Mouse (Mus musculus): ENCODE results near the gene Tjp1. TPM values are rescaled to one million over a fixed set of nuclear protein-coding genes. Genes with fewer than 3 reads are reported as not detected.

The Tjp1 gene
- polyA plus RNA-seq, 1 experiment from 2014 or later = 3.1 TPM

DNA sequence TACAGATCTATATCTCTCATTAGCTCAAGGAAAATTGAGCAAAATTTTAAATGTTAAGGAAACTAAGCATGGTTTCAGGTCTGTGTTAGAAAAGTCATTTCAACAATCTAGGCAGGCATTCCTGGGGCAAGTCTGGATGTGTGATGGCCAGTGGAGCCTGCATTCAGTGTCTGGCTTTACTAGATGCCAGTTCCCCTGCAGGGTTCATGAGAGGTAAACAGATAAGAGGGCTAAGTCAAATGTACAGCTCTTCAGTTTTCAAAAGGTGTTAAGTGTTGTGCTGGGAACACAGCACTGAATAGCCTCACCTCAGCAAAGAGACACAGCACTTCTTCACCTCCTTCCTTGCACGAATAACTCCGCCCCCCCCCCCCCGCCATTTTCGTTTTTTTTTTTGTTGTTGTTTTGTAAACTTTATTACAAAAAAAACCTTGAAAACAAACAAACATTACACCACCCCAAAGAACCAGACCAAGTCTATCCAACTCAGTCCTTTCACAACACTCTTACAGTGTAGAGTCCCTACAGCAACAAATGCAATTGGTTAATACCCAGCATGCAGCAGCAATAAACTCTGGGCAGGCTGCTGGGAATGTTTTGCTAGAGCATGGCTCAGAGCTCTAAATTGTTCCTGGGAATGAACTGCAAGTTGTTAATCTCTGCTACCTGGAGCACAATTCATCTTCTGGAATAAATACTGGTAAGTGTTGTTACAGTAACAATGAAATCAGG is 177.1 kb downstream of the Tjp1 start:
- H3K27ac ChIP-seq = no peak overlapping the region
- no peak overlapping the region for H3K4me2 ChIP-seq
- H3K4me1 ChIP-seq (replicated peaks) = peaks cover 3% of the 10 kb centered on the region
- H3K4me3 ChIP-seq (replicated peaks) = no peak overlapping the region
- ATAC-seq (ENCODE audit: low read depth) (no peak), DNase-seq (no peak)
- 72% methylated on average over 3 of the region's 4 CpGs for WGBS (ENCODE audit: insufficient replicate concordance)
- no peaks in the 10 kb centered on the region for H3K9me3 ChIP-seq (replicated peaks)
- H3K9ac ChIP-seq = no peak overlapping the region
- H3K36me3 ChIP-seq = no peaks in the 10 kb centered on the region
- no peaks in the 10 kb centered on the region for H3K27me3 ChIP-seq

DNA sequence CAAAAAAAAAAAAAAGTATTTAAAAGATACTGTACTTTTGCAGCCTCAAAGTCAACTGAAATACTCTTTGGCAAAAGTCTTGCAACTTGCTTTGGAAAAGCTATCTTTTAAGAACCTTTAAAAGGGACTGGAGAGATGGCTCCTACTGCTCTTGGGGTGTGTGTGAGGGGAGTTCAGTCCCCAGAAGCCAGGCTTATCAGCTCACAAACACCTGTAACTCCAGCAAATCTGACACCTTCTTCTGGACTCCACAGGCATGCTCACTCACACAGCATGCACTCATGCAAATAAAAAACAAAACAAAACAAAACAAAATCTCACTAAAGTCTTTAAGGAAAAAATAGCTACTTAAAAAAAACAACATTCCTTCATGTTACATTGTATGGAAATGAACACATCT is 179.0 kb downstream of the Tjp1 start:
- no peak overlapping the region for H3K4me3 ChIP-seq (replicated peaks)
- H3K9me3 ChIP-seq (replicated peaks) = no peaks in the 10 kb centered on the region
- H3K4me2 ChIP-seq = no peak overlapping the region
- H3K36me3 ChIP-seq = no peaks in the 10 kb centered on the region
- no peak for ATAC-seq (ENCODE audit: low read depth)
- peaks cover 3% of the 10 kb centered on the region; the same call in 1 of the 2 replicates for H3K4me1 ChIP-seq (replicated peaks)
- H3K27ac ChIP-seq = no peak overlapping the region
- H3K9ac ChIP-seq = no peak overlapping the region
- H3K27me3 ChIP-seq = no peaks in the 10 kb centered on the region
- DNase-seq = no peak

DNA sequence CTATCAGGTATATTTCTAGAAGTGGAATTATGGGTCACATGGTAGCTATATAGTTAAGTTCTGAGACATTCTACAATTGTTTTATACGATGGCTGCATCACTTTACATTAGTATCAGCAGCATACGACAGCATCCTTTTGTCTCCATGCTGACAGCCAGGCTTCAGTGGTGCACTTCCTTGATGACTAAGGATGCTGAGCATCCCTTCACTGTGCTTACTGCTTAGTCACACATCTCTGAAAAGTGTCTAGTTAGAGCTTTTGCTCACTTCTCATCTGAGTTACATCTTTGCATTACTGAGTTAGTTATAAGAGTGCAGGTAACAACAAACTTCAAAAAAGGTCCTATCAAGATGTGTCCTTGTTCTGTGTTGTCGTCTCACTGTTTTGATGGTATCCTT is 182.3 kb downstream of the Tjp1 start:
- no peak overlapping the region for H3K4me3 ChIP-seq (replicated peaks)
- no peaks in the 10 kb centered on the region for H3K9me3 ChIP-seq (replicated peaks)
- ATAC-seq (ENCODE audit: low read depth) = no peak
- no peak for DNase-seq
- H3K4me1 ChIP-seq (replicated peaks) = peaks cover 3% of the 10 kb centered on the region; the same call in 1 of the 2 replicates
- H3K27ac ChIP-seq = no peak overlapping the region
- no peak overlapping the region for H3K9ac ChIP-seq
- 62% methylated on average over 3 of the region's 3 CpGs for WGBS (ENCODE audit: insufficient replicate concordance)
- H3K27me3 ChIP-seq = no peaks in the 10 kb centered on the region
- no peak overlapping the region for H3K4me2 ChIP-seq
- H3K36me3 ChIP-seq = no peaks in the 10 kb centered on the region

DNA sequence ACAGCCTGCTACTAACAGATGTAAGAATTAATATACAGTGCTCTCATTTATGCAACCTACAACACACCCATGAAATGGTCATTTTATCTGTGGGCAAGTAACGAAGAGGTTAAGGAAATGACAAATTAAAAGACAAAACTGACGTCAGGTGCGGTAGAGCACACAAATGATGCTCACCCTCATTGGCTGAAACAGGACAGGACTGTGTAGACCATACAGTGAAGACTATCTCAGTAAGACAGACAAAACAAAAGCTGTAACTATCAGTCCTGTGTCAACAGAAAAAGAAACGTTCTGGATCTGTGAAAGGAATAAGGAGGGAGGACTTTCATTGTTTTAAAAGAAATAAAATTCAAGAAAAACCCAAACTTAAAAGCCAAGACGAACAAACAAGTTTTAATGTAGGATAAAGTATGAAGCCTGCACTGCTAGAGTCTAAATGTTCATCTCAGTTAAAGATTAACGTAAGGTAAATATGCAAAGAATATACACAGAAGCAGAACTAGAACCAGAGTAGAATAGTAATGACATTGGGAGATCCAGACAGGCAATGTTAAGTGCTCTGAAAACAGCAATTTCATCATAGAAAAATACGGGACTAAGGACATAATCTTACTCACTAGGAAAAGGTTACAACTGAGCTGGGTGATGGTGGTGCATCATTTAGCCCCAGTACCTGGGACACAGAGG is 189.9 kb downstream of the Tjp1 start:
- Histone ChIP-seq H3K36me3 (peaks cover 6% of the 10 kb centered on the region; the same call in 1 of the 2 replicates), H3K4me2 (no peak overlapping the region), H3K27me3 (no peaks in the 10 kb centered on the region), H3K4me3 (replicated peaks) (no peak overlapping the region), H3K4me1 (replicated peaks) (no peaks in the 10 kb centered on the region), H3K9ac (no peak overlapping the region), H3K27ac (no peak overlapping the region), H3K9me3 (replicated peaks) (no peaks in the 10 kb centered on the region)
- ATAC-seq (ENCODE audit: low read depth) (peak; percentile 65), DNase-seq (no peak)
- WGBS (ENCODE audit: insufficient replicate concordance) = 59% methylated on average over 7 of the region's 7 CpGs

DNA sequence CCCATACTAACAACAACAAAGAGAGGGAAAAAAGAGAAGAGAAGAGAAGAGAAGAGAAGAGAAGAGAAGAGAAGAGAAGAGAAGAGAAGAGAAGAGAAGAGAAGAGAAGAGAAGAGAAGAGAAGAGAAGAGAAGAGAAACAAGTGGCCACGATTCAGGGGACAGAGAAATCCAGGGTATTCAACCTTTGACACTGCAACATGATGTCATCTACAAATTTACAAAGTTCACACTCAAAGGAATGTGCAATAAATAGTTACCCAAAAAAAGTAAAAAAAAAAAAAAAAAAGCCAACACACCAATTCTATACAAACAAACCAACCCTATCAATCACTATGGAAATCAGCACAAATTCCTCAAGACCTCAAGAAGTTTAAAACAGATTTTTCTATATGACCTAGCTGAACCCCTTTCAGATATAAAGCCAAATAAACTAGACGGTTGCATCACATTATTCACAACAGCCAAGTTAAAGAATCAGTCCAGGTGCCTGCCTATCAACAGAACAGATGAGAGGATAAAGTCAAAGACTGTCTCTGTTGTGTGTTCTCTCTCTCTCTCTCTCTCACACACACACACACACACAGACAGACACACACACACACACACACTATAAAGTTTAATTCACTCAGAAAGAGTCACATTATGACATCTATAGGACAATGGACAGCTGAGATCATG is 194.4 kb downstream of the Tjp1 start:
- Histone ChIP-seq H3K27me3 (no peaks in the 10 kb centered on the region), H3K4me3 (replicated peaks) (no peak overlapping the region), H3K4me1 (replicated peaks) (no peaks in the 10 kb centered on the region), H3K36me3 (no peaks in the 10 kb centered on the region), H3K27ac (no peak overlapping the region), H3K4me2 (no peak overlapping the region), H3K9me3 (replicated peaks) (no peaks in the 10 kb centered on the region), H3K9ac (no peak overlapping the region)
- ATAC-seq (ENCODE audit: low read depth) (no peak), DNase-seq (no peak)
- WGBS (ENCODE audit: insufficient replicate concordance) = 42% methylated on average over 2 of the region's 2 CpGs

DNA sequence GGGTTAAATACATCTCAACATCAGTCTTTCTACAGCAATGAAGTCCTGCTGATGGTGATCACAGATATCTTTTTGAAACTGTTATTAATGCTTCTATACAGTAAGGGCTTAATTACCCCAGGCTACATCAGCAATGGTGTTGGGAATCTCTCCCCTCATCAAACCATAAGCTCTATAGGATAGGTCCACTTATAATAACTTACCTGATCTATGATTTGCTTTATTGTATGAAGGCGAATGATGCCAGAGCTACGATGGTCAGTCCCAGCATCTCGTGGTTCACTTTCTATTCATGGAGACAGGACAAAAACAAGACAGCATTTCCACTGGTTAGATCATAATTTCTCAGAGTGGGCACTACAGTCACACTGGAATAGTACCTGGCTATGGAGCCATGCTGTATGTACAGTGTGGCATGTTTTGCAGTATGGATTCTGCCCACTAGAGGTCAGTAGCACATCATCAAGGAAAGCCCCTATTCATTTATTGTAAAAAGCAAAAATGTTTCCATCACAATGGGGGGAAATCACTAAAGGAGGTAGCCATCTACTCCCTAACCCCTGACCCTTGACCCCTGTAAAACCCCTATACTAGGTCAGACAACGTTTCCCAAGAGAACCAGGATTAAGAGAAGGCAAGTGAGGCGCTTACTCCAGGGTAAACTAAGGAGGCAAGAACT is 208.4 kb downstream of the Tjp1 start:
- Histone ChIP-seq H3K9me3 (replicated peaks) (no peaks in the 10 kb centered on the region), H3K4me2 (no peak overlapping the region), H3K9ac (no peak overlapping the region), H3K4me3 (replicated peaks) (no peak overlapping the region), H3K27ac (no peak overlapping the region), H3K27me3 (no peaks in the 10 kb centered on the region), H3K36me3 (0 out of 2 replicates have a peak, but pooled peaks cover 8% of the 10 kb centered on the region), H3K4me1 (replicated peaks) (no peaks in the 10 kb centered on the region)
- DNase-seq (peak; percentile 21), ATAC-seq (ENCODE audit: low read depth) (no peak)
- WGBS (ENCODE audit: insufficient replicate concordance) = 47% methylated on average over 5 of the region's 5 CpGs

DNA sequence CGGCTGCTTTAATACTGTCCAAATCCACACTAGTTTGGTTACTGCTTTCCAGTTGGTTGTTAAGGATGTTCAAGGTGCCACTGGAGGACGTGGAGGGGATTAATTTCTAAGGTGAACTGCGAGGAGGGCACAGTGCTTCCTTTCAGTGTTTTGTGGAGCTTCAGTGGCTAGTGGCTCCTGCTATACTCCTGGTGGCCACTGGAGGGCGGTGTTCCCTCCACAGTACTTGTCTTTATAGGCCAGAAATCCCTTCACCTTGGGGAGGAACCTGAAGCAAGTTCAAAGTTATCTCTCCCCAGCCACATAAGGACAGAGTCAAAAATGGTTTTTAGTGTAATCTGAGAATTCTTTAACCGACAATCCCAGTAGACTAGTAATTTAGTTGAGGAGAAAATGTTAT is 210.2 kb downstream of the Tjp1 start:
- no peak overlapping the region for H3K9ac ChIP-seq
- DNase-seq = peak; percentile 24
- H3K36me3 ChIP-seq = peaks cover 12% of the 10 kb centered on the region
- H3K4me3 ChIP-seq (replicated peaks) = no peak overlapping the region
- H3K27me3 ChIP-seq = no peaks in the 10 kb centered on the region
- no peaks in the 10 kb centered on the region for H3K9me3 ChIP-seq (replicated peaks)
- 30% methylated on average over 5 of the region's 5 CpGs for WGBS (ENCODE audit: insufficient replicate concordance)
- ATAC-seq (ENCODE audit: low read depth) = no peak
- no peaks in the 10 kb centered on the region for H3K4me1 ChIP-seq (replicated peaks)
- no peak overlapping the region for H3K4me2 ChIP-seq
- no peak overlapping the region for H3K27ac ChIP-seq

DNA sequence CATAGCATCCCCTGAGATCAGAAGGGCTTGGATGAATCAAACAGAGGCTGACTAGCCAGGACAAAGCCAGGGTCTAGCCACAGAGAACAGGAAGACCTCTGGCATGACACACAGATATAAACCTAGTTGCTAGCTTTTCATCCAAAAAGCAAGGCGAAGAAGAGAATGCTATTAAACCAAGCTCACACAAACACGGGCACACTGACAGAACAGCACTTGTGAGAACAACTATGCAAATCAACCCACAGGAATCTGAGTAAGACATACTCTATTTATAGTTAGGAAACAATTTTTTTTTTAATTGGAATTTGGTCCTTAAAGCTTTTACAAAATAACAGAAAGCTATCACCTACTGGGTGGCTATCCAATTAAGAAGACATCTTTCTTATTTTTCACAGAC is 212.4 kb downstream of the Tjp1 start:
- DNase-seq (no peak), ATAC-seq (ENCODE audit: low read depth) (no peak)
- no peak overlapping the region for H3K9ac ChIP-seq
- no peaks in the 10 kb centered on the region for H3K27me3 ChIP-seq
- H3K9me3 ChIP-seq (replicated peaks) = no peaks in the 10 kb centered on the region
- no peak overlapping the region for H3K4me3 ChIP-seq (replicated peaks)
- no peak overlapping the region for H3K27ac ChIP-seq
- H3K4me2 ChIP-seq = no peak overlapping the region
- H3K36me3 ChIP-seq = peaks cover 24% of the 10 kb centered on the region
- WGBS (ENCODE audit: insufficient replicate concordance) = 71% methylated on average over 2 of the region's 2 CpGs
- no peaks in the 10 kb centered on the region for H3K4me1 ChIP-seq (replicated peaks)

DNA sequence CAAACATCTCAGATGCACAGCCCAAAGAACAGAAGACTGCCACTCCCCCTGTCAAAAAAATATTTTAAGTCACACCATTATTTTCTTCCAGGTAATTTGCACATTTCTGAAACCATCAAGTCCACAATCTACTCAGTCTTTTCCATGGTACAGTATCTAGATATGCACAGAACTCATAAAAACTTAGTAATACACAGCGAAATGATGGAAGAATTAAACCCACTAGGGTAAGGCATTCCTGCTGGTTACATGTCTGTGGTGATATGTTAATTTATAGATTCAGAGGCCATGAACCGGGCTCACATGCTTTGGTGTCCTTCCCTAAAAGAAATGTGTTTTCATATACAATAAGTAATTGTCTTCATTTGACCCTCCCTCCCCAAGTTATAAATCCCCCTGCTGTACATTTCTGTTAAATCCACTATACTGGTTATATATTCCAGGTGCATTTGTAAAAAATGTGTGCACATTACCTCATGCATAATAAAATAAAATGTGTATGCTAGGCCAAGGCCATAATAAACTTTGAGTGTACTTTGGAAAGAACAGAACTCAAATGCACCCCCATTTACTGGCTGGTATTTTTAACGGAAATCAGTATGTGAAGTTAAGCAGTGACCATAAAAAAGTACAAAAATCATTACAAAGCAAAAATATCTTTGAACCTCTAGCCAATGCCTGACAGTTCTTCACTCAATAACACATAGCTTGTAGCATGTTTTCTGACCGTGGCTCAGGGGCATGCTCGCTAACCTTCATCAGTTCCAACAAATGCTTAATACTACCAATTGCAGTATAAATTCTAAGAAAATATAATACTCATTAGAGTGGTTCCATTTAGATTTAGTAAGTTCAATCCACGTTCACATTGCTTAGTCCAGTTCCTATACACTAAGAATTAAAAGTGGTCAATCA is 230.6 kb downstream of the Tjp1 start:
- no peak overlapping the region for H3K27ac ChIP-seq
- H3K4me2 ChIP-seq = no peak overlapping the region
- no peak for ATAC-seq (ENCODE audit: low read depth)
- no peak overlapping the region for H3K4me3 ChIP-seq (replicated peaks)
- H3K4me1 ChIP-seq (replicated peaks) = no peaks in the 10 kb centered on the region
- WGBS (ENCODE audit: insufficient replicate concordance) = 62% methylated on average over 6 of the region's 6 CpGs
- H3K36me3 ChIP-seq = no peaks in the 10 kb centered on the region; the same call in 1 of the 2 replicates
- H3K9me3 ChIP-seq (replicated peaks) = no peaks in the 10 kb centered on the region
- DNase-seq = no peak
- H3K9ac ChIP-seq = no peak overlapping the region
- no peaks in the 10 kb centered on the region for H3K27me3 ChIP-seq

DNA sequence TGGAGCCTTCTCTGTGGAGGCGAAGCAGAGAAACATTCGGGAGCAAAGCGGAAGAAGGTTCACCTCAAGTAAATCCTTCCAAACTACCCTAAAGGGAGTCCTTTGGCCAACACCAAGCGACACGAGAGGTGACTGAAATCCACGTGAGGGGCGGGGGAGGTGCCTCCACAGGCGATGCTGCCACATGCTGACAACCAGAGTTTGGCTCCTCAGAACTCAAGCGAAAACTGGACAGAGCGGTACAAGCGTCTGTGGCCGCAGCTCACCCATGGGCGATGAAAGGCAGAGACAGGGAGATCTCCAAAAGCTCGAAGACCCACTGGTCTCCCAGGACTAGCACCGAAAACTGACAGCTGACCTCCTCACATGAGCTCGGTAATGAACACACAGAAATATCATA is 244.7 kb downstream of the Tjp1 start:
- no peaks in the 10 kb centered on the region for H3K27me3 ChIP-seq
- 50% methylated on average over 16 of the region's 16 CpGs for WGBS (ENCODE audit: insufficient replicate concordance)

More for the DNA sequence above, 244.7 kb downstream of the Tjp1 start:
- no peaks in the 10 kb centered on the region for H3K9me3 ChIP-seq (replicated peaks)
- no peak overlapping the region for H3K4me3 ChIP-seq (replicated peaks)
- no peak overlapping the region for H3K9ac ChIP-seq
- H3K4me2 ChIP-seq = no peak overlapping the region
- ATAC-seq (ENCODE audit: low read depth) (no peak), DNase-seq (no peak)
- no peaks in the 10 kb centered on the region for H3K4me1 ChIP-seq (replicated peaks)
- H3K27ac ChIP-seq = no peak overlapping the region
- no peaks in the 10 kb centered on the region for H3K36me3 ChIP-seq

All from liver, embryonic 13.5 days (tissue).